8 mouse cellular contexts compared by ENCODE assay signal in the genomic region with DNA sequence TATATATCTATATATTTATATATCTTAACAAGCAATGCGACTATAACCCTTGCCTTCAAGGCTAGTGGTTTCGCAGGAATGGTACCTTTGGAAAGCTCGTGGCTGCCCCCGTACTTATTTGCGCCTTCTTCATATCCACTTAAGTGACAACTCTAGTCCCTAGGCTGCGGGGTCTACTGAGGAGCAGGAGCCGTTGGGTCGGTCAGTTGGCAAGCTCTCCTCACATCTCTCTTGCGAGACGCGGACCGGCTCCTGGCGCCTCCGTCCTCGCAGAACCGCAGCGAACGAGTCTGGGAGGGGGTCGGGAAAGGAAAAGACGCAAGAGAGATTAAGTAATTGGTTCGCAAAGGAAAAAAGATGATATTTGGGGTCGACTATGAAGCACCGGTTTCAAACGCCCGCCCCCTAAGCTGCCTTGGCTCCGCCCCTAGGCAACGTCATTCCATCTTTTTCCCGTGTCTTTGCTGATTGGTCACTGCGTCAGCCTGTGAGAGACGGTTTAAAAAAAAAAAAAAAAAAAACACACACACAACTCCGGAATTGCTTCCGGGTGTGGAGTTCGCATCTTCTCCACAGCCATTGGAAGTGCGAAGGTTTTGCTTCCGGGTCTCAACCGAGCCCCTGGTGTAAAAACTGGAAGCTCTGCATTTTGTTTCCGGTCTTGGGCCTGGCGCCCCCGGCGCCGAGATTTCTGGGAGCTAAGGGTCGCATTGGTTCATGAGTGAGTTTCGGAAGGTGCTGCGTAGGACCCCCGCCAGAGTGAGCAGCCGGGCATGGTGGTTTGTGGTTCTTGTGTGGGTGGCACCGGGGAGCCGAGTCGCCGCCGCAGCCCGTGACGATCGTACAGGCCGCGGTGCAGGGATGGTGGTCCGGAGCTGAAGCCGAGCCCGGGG. TPM values are rescaled to one million over a fixed set of nuclear protein-coding genes. Genes with fewer than 3 reads are reported as not detected.
DNase-seq lines count a peak whose midpoint lies in the region; ATAC-seq lines count a peak whose summit lies in the region.

A gene (minus strand): TSS at position 460 of the 893 bp plus-strand sequence.
A gene (plus strand): TSS at position 595 of the 893 bp plus-strand sequence.

- H3K4me1 ChIP-seq in intestine, embryonic 14.5 days (replicated peaks; ENCODE audit: control insufficient read depth, insufficient read depth, low read length), result peaks cover 11% of the 10 kb centered on the region; the same call in 1 of the 2 replicates

- H3K27ac ChIP-seq in intestine, embryonic 14.5 days (ENCODE audit: low read depth), result peak within 1 kb of the TSS; percentile 72

- peak; percentile 99 for ATAC-seq in intestine, embryonic 14.5 days (replicated peaks; ENCODE audit: low FRiP score, low TSS enrichment, low read depth)

- peaks cover 35% of the 10 kb centered on the region for H3K36me3 ChIP-seq in intestine, embryonic 14.5 days (ENCODE audit: control insufficient read depth, insufficient read depth, low read length)

- peak within 1 kb of the TSS; percentile 81 for H3K4me2 ChIP-seq in intestine, embryonic 14.5 days (ENCODE audit: low read length)

- under 1% methylated on average over 59 of the region's 59 CpGs for WGBS in intestine, embryonic 14.5 days

- no peaks in the 10 kb centered on the region for H3K27me3 ChIP-seq in intestine, embryonic 14.5 days (replicated peaks; ENCODE audit: control insufficient read depth, insufficient read depth, low read length)

- no peaks in the 10 kb centered on the region for H3K9me3 ChIP-seq in intestine, embryonic 14.5 days (ENCODE audit: control insufficient read depth, low read length)

- peak within 1 kb of the TSS; percentile 85 for H3K4me3 ChIP-seq in intestine, embryonic 14.5 days (ENCODE audit: low read depth, low read length)

- DNase-seq in adrenal gland, adult 18-20 months (ENCODE audit: low spot score in 2 of 2), result peak; percentile 89
- peak; percentile 99 for DNase-seq in embryo, embryonic 11 days
- DNase-seq in gastrocnemius, postnatal 25 days, result peak; percentile 91
- DNase-seq in intestine, embryonic 14.5 days (ENCODE audit: low spot score), result peak; percentile 97
- DNase-seq in left cerebral cortex, postnatal 14 days (ENCODE audit: low spot score in 2 of 2), result peak; percentile 97 to 99
- peak; percentile 98 for DNase-seq in mesoderm, embryonic 11.5 days (ENCODE audit: low read depth, low spot score)
- DNase-seq in right cerebral cortex, postnatal 36 days (ENCODE audit: low spot score in 2 of 2), result peak; percentile 95 to 97
- peak; percentile 94 for DNase-seq in yolk sac, embryonic 10.5 days (ENCODE audit: low spot score)

- H3K9ac ChIP-seq in intestine, embryonic 14.5 days (ENCODE audit: low read length), result peak within 1 kb of the TSS; percentile 83

- intact Hi-C loops in left cerebral cortex, postnatal 14 days (cut with DNase I), result no loop called here

RNA-seq across cellular contexts. Expression of the first gene that starts in this region (rescaled TPM):
- under 1 TPM; 0.10 to 0.27 TPM for total RNA-seq in adrenal gland, adult 18-20 months (2021)
- not detected for total RNA-seq in gastrocnemius, postnatal 25 days (2021)
- 0.34 and 0.58 TPM in 2 replicates for polyA plus RNA-seq in intestine, embryonic 14.5 days (2014; fragmentation: Nextera tagmentation; extraction: Ambion mirVana)
- 1 to 10 TPM; 1.4 to 1.6 TPM for total RNA-seq in left cerebral cortex, postnatal 14 days (2021)

RNA-seq across cellular contexts. Expression of the second gene that starts in this region (rescaled TPM):
- total RNA-seq in adrenal gland, adult 18-20 months (2021), result 100 to 1,000 TPM; 101 to 119 TPM
- 10 to 100 TPM; 87.5 to 87.9 TPM for total RNA-seq in gastrocnemius, postnatal 25 days (2021)
- 150 and 152 TPM in 2 replicates for polyA plus RNA-seq in intestine, embryonic 14.5 days (2014; fragmentation: Nextera tagmentation; extraction: Ambion mirVana)
- 10 to 100 TPM; 75.2 to 79.1 TPM for total RNA-seq in left cerebral cortex, postnatal 14 days (2021)

Comparison
In these comparisons a context has a peak if more than half of its experiments do, and no peak if none do; other contexts are left out.
1. Peak in every context shown above with its lines: DNase-seq, ATAC-seq, H3K4me3 ChIP-seq and H3K27ac ChIP-seq.